Mouse (Mus musculus) liver, postnatal 0 days (tissue): ENCODE measurements around the gene Olfr1195. TPM values are rescaled to one million over a fixed set of nuclear protein-coding genes. Genes with fewer than 3 reads are reported as not detected.
"Not testable (repeated sequence)": the region's sequence is repeated elsewhere in the genome, so short reads cannot be mapped to it uniquely, and the experiment has no call there.

Experiments
- ATAC-seq: fragments of 200-750 bp; cut with Nextera tagmentation; 2 replicates; pipeline ENCODE4 v1.8.0; 2017; ENCODE audit warnings: mild to moderate bottlenecking, moderate library complexity
- DNase-seq: peaks from one replicate; pipeline ENCODE4 v3.0.0-alpha.2; 2016
- H3K27ac ChIP-seq: fragments of 300-500 bp; sonication (generic); 2 replicates; pipeline ENCODE4 v1.5.1; 2014; ENCODE audit warnings: antibody characterized with exemption, moderate library complexity, mild to moderate bottlenecking, low read depth
- H3K27me3 ChIP-seq: fragments of 300-500 bp; sonication (generic); 2 replicates; pipeline ENCODE4 v1.6.1; 2014; ENCODE audit warnings: low read length, control low read depth, mixed read lengths; ENCODE audit not compliant: insufficient read depth
- H3K36me3 ChIP-seq: fragments of 300-500 bp; sonication (generic); replicated peaks from 2 replicates; pipeline ENCODE4 v1.6.1; 2014; ENCODE audit warnings: mild to moderate bottlenecking, control low read depth, low read length, moderate library complexity, mixed read lengths; ENCODE audit not compliant: insufficient read depth
- H3K4me1 ChIP-seq: fragments of 300-500 bp; sonication (generic); 2 replicates; pipeline ENCODE4 v1.6.1; 2014; ENCODE audit warnings: antibody characterized with exemption, mild to moderate bottlenecking, control low read depth; ENCODE audit not compliant: insufficient read depth
- H3K4me2 ChIP-seq: fragments of 300-500 bp; sonication (generic); 2 replicates; pipeline ENCODE4 v1.6.1; 2014; ENCODE audit warnings: low read depth, mild to moderate bottlenecking, low read length, moderate library complexity, mixed read lengths
- H3K4me3 ChIP-seq: fragments of 300-500 bp; sonication (generic); 2 replicates; pipeline ENCODE4 v1.5.1; 2014; ENCODE audit warnings: low read depth, low read length
- H3K9ac ChIP-seq: fragments of 300-500 bp; sonication (generic); replicated peaks from 2 replicates; pipeline ENCODE4 v1.6.1; 2014; ENCODE audit warnings: mild to moderate bottlenecking, moderate library complexity
- H3K9me3 ChIP-seq: fragments of 300-500 bp; sonication (generic); 2 replicates; pipeline ENCODE4 v1.6.1; 2016; ENCODE audit warnings: mild to moderate bottlenecking, control low read depth, low read length, mixed read lengths
- CTCF ChIP-seq: sonication (generic); IDR thresholded peaks from 2 replicates; pipeline ENCODE4 v1.5.1; 2016; ENCODE audit warnings: antibody characterized with exemption, low read depth
- EP300 ChIP-seq: IDR thresholded peaks from 2 replicates; pipeline ENCODE4 v1.6.1; 2016; ENCODE audit warnings: antibody characterized with exemption, low read depth, mild to moderate bottlenecking
- WGBS: fragments of 180-500 bp; shearing (Covaris S2); extraction: QIAGEN DNeasy Blood & Tissue Kit; methylation state at CpG from one replicate; pipeline ENCODE4 v1.1.7; 2014; ENCODE audit not compliant: insufficient replicate concordance; 5-methylcytosine and 5-hydroxymethylcytosine counted together
- polyA plus RNA-seq: library from polyadenylated mRNA; unstranded; fragments of >200 nt; fragmentation: Nextera tagmentation; extraction: Ambion mirVana; gene quantifications from 2 replicates; pipeline ENCODE4 v1.2.1, GENCODE M21; 2015

Olfr1195 gene
- not detected in 2 replicates for polyA plus RNA-seq

DNA sequence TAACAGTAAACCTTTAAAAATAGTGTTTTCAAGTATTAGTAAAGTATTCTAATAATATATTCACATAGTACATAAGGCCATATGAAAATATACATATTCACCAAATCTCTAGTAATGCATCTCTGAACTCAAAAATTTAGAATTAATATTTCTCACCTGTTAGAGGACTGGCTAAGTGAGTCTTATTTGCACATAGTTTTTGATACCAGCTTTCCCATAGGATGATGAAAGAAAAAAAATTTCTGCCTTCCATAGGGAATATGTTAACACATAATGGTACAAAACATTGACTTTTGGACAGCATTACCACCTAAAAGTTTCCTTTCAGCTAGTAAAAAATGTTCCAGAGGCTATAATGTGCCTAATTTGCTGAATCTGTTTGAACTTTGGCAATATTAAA, at the start of gene Olfr1195:
Olfr1195 (minus strand) TSS at position 101 of the 400 bp plus-strand sequence.
- Histone ChIP-seq H3K4me1 (no peaks in the 10 kb centered on the region), H3K27me3 (no peaks in the 10 kb centered on the region), H3K4me3 (no peak within 1 kb of the TSS), H3K27ac (no peak within 1 kb of the TSS), H3K36me3 (no peaks in the 10 kb centered on the region), H3K9ac (no peak within 1 kb of the TSS), H3K9me3 (no peaks in the 10 kb centered on the region), H3K4me2 (no peak within 1 kb of the TSS)
- DNase-seq, result no peak
- ATAC-seq, result no peak
- no peak for TF ChIP-seq CTCF
- no peak for TF ChIP-seq EP300

DNA sequence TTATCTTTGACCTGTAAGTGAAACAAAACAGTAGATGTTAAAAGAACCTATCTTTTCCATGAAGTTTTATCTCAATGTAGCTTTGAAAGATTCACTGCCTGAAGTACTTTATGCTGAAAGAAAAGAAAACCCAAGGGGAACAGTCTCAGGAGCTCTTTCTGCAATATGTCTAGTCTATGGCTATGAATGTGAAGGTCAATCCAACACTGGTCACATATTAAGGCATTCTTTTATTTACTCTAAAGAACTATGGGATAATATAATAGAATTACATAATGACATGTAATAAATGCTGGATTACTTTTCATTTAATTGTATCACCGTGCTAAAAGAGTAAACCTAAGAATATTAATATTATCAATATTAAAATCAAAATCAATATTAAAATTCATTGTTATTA, 43.3 kb upstream of the Olfr1195 start, which contains the start of gene Olfr1197:
Olfr1197 (minus strand) TSS at position 101 of the 400 bp plus-strand sequence.
- Histone ChIP-seq H3K4me2 (no peak within 1 kb of the TSS), H3K27me3 (no peaks in the 10 kb centered on the region), H3K9me3 (no peaks in the 10 kb centered on the region), H3K4me3 (no peak within 1 kb of the TSS), H3K36me3 (no peaks in the 10 kb centered on the region), H3K9ac (no peak within 1 kb of the TSS), H3K4me1 (no peaks in the 10 kb centered on the region), H3K27ac (no peak within 1 kb of the TSS)
- ATAC-seq, result no peak
- WGBS, result 78% methylated on average over 1 of the region's 1 CpGs
- DNase-seq, result no peak
- TF ChIP-seq CTCF (no peak), EP300 (no peak)

- Histone ChIP-seq H3K9ac (no peak within 1 kb of the TSS), H3K27me3 (no peaks in the 10 kb centered on the region), H3K27ac (no peak within 1 kb of the TSS), H3K4me2 (no peak within 1 kb of the TSS), H3K4me1 (no peaks in the 10 kb centered on the region), H3K9me3 (no peaks in the 10 kb centered on the region), H3K36me3 (no peaks in the 10 kb centered on the region), H3K4me3 (no peak within 1 kb of the TSS)
- no peak for ATAC-seq
- no peak for TF ChIP-seq CTCF
- TF ChIP-seq EP300, result no peak
- 80% methylated on average over 2 of the region's 2 CpGs for WGBS
- DNase-seq, result no peak
These were observed 15.5 kb upstream of the Olfr1195 start, which contains the start of gene Olfr1196 for GRCm38 (mm10) chr2:88704497-88704896. Gene Olfr1196, minus strand, starts transcription at chr2:88704597.

GRCm38 (mm10) chr2:88675328-88675727, 13.7 kb downstream of the Olfr1195 start, which contains the start of gene Olfr1193:
Gene Olfr1193, plus strand, starts transcription at chr2:88675628.
- not testable (repeated sequence) for H3K9ac ChIP-seq, H3K27me3 ChIP-seq, H3K4me1 ChIP-seq, H3K9me3 ChIP-seq, H3K4me2 ChIP-seq, ATAC-seq, H3K4me3 ChIP-seq, H3K36me3 ChIP-seq, DNase-seq, H3K27ac ChIP-seq

GRCm38 (mm10) chr2:88648209-88648608, 40.8 kb downstream of the Olfr1195 start, which contains the start of gene Olfr1192-ps1:
Gene Olfr1192-ps1, plus strand, starts transcription at chr2:88648509.
- no peaks in the 10 kb centered on the region for H3K36me3 ChIP-seq
- DNase-seq, result no peak
- ATAC-seq, result no peak

GRCm38 (mm10) chr2:88640242-88640641, 48.7 kb downstream of the Olfr1195 start, which contains the start of gene Olfr1191-ps1:
Gene Olfr1191-ps1, plus strand, starts transcription at chr2:88640542.
- ATAC-seq, H3K9me3 ChIP-seq, H3K4me3 ChIP-seq, H3K27ac ChIP-seq, H3K4me1 ChIP-seq, H3K36me3 ChIP-seq, H3K4me2 ChIP-seq, H3K27me3 ChIP-seq, H3K9ac ChIP-seq, DNase-seq: not testable (repeated sequence)
- 78% methylated on average over 1 of the region's 1 CpGs for WGBS

More at GRCm38 (mm10) chr2:88648209-88648608, 40.8 kb downstream of the Olfr1195 start, which contains the start of gene Olfr1192-ps1:
- TF ChIP-seq EP300 (no peak), CTCF (no peak)
- Histone ChIP-seq H3K9ac (no peak within 1 kb of the TSS), H3K4me3 (no peak within 1 kb of the TSS), H3K4me1 (no peaks in the 10 kb centered on the region), H3K4me2 (no peak within 1 kb of the TSS), H3K27me3 (no peaks in the 10 kb centered on the region), H3K27ac (no peak within 1 kb of the TSS), H3K9me3 (no peaks in the 10 kb centered on the region)
- WGBS, result 39% methylated on average over 1 of the region's 1 CpGs

Other genes starting within 250 kb of the Olfr1195 start
- not detected in 2 replicates for gene Gm13757, start 240.1 kb downstream of the Olfr1195 start, polyA plus RNA-seq
- gene Olfr1183, start 234.3 kb downstream of the Olfr1195 start, polyA plus RNA-seq, result not detected in 2 replicates
- not detected in 2 replicates for gene Olfr1184, start 205.6 kb downstream of the Olfr1195 start, polyA plus RNA-seq
- not detected in 2 replicates for gene Olfr1185-ps1, start 195.9 kb downstream of the Olfr1195 start, polyA plus RNA-seq
- not detected in 2 replicates for gene Olfr1186, start 170.6 kb downstream of the Olfr1195 start, polyA plus RNA-seq
- gene Olfr1188, start 132.3 kb downstream of the Olfr1195 start, polyA plus RNA-seq, result not detected in 2 replicates
- gene Olfr1189, start 102.7 kb downstream of the Olfr1195 start, polyA plus RNA-seq, result not detected in 2 replicates
- not detected in 2 replicates for gene Olfr1191-ps1, start 48.6 kb downstream of the Olfr1195 start, polyA plus RNA-seq
- gene Olfr1192-ps1, start 40.7 kb downstream of the Olfr1195 start, polyA plus RNA-seq, result not detected in 2 replicates
- not detected in 2 replicates for gene Olfr1193, start 13.6 kb downstream of the Olfr1195 start, polyA plus RNA-seq
- not detected in 2 replicates for gene Olfr1196, start 15.4 kb upstream of the Olfr1195 start, polyA plus RNA-seq
- gene Olfr1197, start 43.2 kb upstream of the Olfr1195 start, polyA plus RNA-seq, result not detected in 2 replicates
- not detected in 2 replicates for gene Olfr1198, start 62.2 kb upstream of the Olfr1195 start, polyA plus RNA-seq
- gene Olfr1199, start 71.3 kb upstream of the Olfr1195 start, polyA plus RNA-seq, result not detected in 2 replicates
- not detected in 2 replicates for gene Olfr1200, start 81.3 kb upstream of the Olfr1195 start, polyA plus RNA-seq
- gene Olfr1201, start 103.8 kb upstream of the Olfr1195 start, polyA plus RNA-seq, result not detected in 2 replicates
- gene Olfr1202, start 125.3 kb upstream of the Olfr1195 start, polyA plus RNA-seq, result not detected in 2 replicates
- gene Olfr1205, start 140.6 kb upstream of the Olfr1195 start, polyA plus RNA-seq, result not detected in 2 replicates
- not detected in 2 replicates for gene Olfr1204, start 160.1 kb upstream of the Olfr1195 start, polyA plus RNA-seq
- not detected in 2 replicates for gene Olfr1206, start 174.0 kb upstream of the Olfr1195 start, polyA plus RNA-seq
- gene Olfr1208, start 213.1 kb upstream of the Olfr1195 start, polyA plus RNA-seq, result not detected in 2 replicates
- not detected in 2 replicates for gene Olfr1209, start 226.0 kb upstream of the Olfr1195 start, polyA plus RNA-seq
- gene Olfr1211, start 248.9 kb upstream of the Olfr1195 start, polyA plus RNA-seq, result not detected in 2 replicates